Mouse (Mus musculus): ENCODE data around the gene Arih1.

DNA sequence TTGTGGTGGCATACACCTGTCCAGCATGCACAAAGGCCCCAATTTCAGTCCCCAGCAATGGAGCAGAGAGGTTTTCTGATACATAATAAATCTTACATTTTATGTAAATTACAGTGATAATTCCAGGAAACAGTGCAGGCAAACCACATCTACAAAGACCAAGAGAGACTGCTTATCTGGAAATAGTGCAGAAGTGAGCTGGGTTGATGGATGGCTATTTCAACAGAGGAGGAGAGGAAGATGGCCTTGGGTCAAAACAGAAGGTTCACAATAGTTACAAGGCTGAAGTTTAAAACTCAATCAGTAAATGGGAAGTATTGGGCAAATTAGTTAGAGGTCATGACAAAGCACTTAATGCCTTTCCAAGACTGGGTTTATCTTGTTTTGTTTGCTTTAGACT, 913 bp upstream of the Arih1 start:
- TF ChIP-seq CTCF (IDR thresholded peaks at IDR 0.05; ENCODE audit: control insufficient read depth, insufficient read depth, insufficient replicate concordance, low read depth, low read length) = no peak
- TF ChIP-seq POLR2A (IDR thresholded peaks at IDR 0.05; ENCODE audit: control insufficient read depth, low read depth, low read length) = no peak
